Mouse (Mus musculus) testis, adult 2 months (tissue): ENCODE data around the gene Ccpg1.

Source experiments
- CTCF ChIP-seq: fragments of 200-500 bp; IDR thresholded peaks from 2 replicates; pipeline ENCODE4 v1.5.1; 2012; ENCODE audit warnings: low read depth, mild to moderate bottlenecking, inconsistent platforms, low read length, moderate library complexity; ENCODE audit not compliant: control insufficient read depth, insufficient read depth, insufficient replicate concordance
- POLR2A ChIP-seq: fragments of 200-500 bp; IDR thresholded peaks from 2 replicates; pipeline ENCODE4 v1.6.1; 2012; ENCODE audit warnings: low read depth, mild to moderate bottlenecking, inconsistent platforms, low read length, moderate library complexity; ENCODE audit not compliant: control insufficient read depth

DNA sequence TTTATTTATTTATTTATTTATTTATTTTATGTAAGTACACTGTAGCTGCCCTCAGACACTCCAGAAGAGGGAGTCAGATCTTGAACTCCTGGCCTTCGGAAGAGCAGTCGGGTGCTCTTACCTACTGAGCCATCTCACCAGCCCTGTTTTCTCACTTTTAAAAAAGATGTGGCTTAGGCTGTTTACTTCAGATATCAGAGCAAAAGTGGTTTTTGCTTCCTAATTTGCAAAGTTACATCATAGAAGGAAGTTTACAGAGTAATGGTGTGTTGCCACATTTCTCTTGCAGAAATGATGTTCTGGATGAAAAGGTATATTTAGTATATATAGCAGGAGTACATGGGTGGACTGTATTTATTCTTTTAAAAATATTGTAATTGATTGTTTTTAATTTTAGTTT is 6.2 kb downstream of the Ccpg1 start:
- TF ChIP-seq CTCF = no peak
- no peak for TF ChIP-seq POLR2A
